Mouse (Mus musculus) bone marrow macrophage, adult 2 months (primary cell): ENCODE data around the gene Gm27027.

ENCODE experiments used
- CTCF ChIP-seq: IDR thresholded peaks from 2 replicates; pipeline ENCODE4 v1.5.1; 2012; ENCODE audit warnings: low read depth, mild to moderate bottlenecking, low read length, moderate library complexity
- POLR2A ChIP-seq: IDR thresholded peaks from 2 replicates; pipeline ENCODE4 v1.6.1; 2012; ENCODE audit warnings: mild to moderate bottlenecking, low read depth, low read length, borderline replicate concordance

GRCm38 (mm10) chr2:94001411-94001810 is 5.3 kb upstream of the Gm27027 start:
- TF ChIP-seq POLR2A (no peak), CTCF (no peak)
